In genomic region chr4:47846389-47847318, GRCm38 (mm10) we compare ENCODE assay signal across 15 mouse cellular contexts.
DNase-seq lines count a peak whose midpoint lies in the region; ATAC-seq and TF ChIP-seq lines count a peak whose summit lies in the region.
"Had no signal": no experiment of that assay in that cellular context is flagged by ENCODE, and none has a peak within 500 bp of the region (broad histone marks: within the 10 kb centered on the region; RNA-seq: fewer than 3 reads in every experiment).

No protein-coding gene starts in this region.

- DNase-seq in heart, adult 11 months: peak; percentile 74
- DNase-seq in heart, adult 9 months (ENCODE audit: low spot score in 2 of 2): no peak
- DNase-seq in retina, postnatal 1 day: peak; percentile 31
- no peak for DNase-seq in retina, embryonic 14.5 days (ENCODE audit: low spot score)
- peak; percentile 38 for DNase-seq in hindbrain, embryonic 14.5 days (ENCODE audit: low spot score)
- DNase-seq in retina, postnatal 7 days (ENCODE audit: low read depth, low spot score): peak; percentile 14
- no peak for DNase-seq in adrenal gland, adult 2 months
- no peak for DNase-seq in layer of hippocampus, adult 2 months (ENCODE audit: low spot score in 2 of 2)
- DNase-seq: gastrocnemius, postnatal 14 days; kidney, adult 18-20 months; lung, postnatal 4 days had no signal

- H3K27ac ChIP-seq in hindbrain, embryonic 14.5 days: peak overlapping the region; percentile 64
- H3K27ac ChIP-seq in layer of hippocampus, adult 2 months: no peak overlapping the region
- H3K27ac ChIP-seq: embryonic facial prominence, embryonic 12.5 days; heart, embryonic 15.5 days; liver, embryonic 12.5 days had no signal

- WGBS in hindbrain, embryonic 14.5 days: 42% methylated on average over 12 of the region's 12 CpGs

- no peaks in the 10 kb centered on the region for H3K27me3 ChIP-seq in hindbrain, embryonic 14.5 days (ENCODE audit: control insufficient read depth, insufficient read depth, low read length)
- H3K27me3 ChIP-seq: embryonic facial prominence, embryonic 12.5 days; heart, embryonic 15.5 days; liver, embryonic 12.5 days had no signal

- 0 out of 2 replicates have a peak, but pooled peaks cover 3% of the 10 kb centered on the region for H3K4me1 ChIP-seq in hindbrain, embryonic 14.5 days (replicated peaks; ENCODE audit: control insufficient read depth, insufficient read depth, low read length)
- H3K4me1 ChIP-seq: embryonic facial prominence, embryonic 12.5 days; heart, embryonic 15.5 days; liver, embryonic 12.5 days had no signal

- H3K4me3 ChIP-seq in hindbrain, embryonic 14.5 days (replicated peaks; ENCODE audit: low read length): no peak overlapping the region
- H3K4me3 ChIP-seq in layer of hippocampus, adult 2 months: no peak overlapping the region
- H3K4me3 ChIP-seq: embryonic facial prominence, embryonic 12.5 days; heart, embryonic 15.5 days; liver, embryonic 12.5 days; myocyte had no signal

- no peak for TF ChIP-seq CTCF in layer of hippocampus, adult 2 months (conservative IDR thresholded peaks at IDR 0.05)

- H3K4me2 ChIP-seq in hindbrain, embryonic 14.5 days (replicated peaks): 0 out of 2 replicates have a peak overlapping the region, but pooled peaks have one; percentile 1
- H3K4me2 ChIP-seq: embryonic facial prominence, embryonic 12.5 days; heart, embryonic 15.5 days; liver, embryonic 12.5 days had no signal

- H3K9me3 ChIP-seq in hindbrain, embryonic 14.5 days (ENCODE audit: control insufficient read depth, low read length): no peaks in the 10 kb centered on the region
- H3K9me3 ChIP-seq: heart, embryonic 15.5 days; liver, embryonic 12.5 days had no signal

- no peak overlapping the region for H3K9ac ChIP-seq in hindbrain, embryonic 14.5 days
- H3K9ac ChIP-seq: embryonic facial prominence, embryonic 12.5 days; heart, embryonic 15.5 days; liver, embryonic 12.5 days had no signal

- no peaks in the 10 kb centered on the region for H3K36me3 ChIP-seq in hindbrain, embryonic 14.5 days (replicated peaks; ENCODE audit: control insufficient read depth, insufficient read depth)
- H3K36me3 ChIP-seq: embryonic facial prominence, embryonic 12.5 days; heart, embryonic 15.5 days; liver, embryonic 12.5 days had no signal

- ATAC-seq in hindbrain, embryonic 14.5 days (ENCODE audit: low FRiP score): peak; percentile 60; the same call in 1 of the 2 replicates
- ATAC-seq: liver, embryonic 12.5 days had no signal

Comparison
In these comparisons a context has a peak if more than half of its experiments do, and no peak if none do; other contexts are left out.
1. DNase-seq: peak in heart, adult 11 months (single experiment), retina, postnatal 1 day (single experiment), hindbrain, embryonic 14.5 days (single experiment) and retina, postnatal 7 days (single experiment); none in heart, adult 9 months (0 of 2), retina, embryonic 14.5 days (single experiment), adrenal gland, adult 2 months (single experiment) and layer of hippocampus, adult 2 months (0 of 2).